ENCODE assay signal across 8 mouse cellular contexts in the genomic region with DNA sequence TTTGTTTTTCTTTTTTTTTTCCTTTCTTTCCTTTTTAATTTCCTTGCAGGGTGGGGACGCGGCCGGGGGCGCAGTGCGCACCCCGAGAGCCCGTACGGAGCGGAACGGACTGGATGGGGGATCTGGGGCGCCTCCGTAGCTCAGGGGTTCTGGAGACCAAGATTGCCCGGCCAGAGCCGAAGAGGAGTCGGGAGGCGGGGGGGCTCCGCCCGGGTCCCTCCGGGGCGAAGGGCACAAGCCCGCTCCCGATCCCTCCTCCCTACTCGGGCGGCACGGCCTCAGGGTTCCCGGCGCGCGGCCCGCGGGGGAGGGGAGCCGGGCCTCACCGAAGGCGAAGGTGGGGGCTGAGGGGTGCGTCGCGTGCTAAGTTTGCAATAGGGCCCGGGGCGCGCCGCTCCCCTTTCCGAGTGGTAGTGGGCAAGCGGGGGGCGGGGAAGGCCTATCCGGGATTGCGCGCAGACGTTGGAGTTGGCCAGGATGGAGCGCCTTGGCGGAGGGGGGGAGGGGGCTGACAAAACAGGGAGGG. TPM values are rescaled to one million over a fixed set of nuclear protein-coding genes. Genes with fewer than 3 reads are reported as not detected.
DNase-seq lines count a peak whose midpoint lies in the region; ATAC-seq and TF ChIP-seq lines count a peak whose summit lies in the region.

No protein-coding gene starts in this region.

- peak overlapping the region; percentile 97 for H3K9ac ChIP-seq in heart, adult 2 months (ENCODE audit: low read depth, low read length)
- peak overlapping the region; percentile 100 for H3K9ac ChIP-seq in liver, postnatal 0 days (replicated peaks)

- no peaks in the 10 kb centered on the region for H3K27me3 ChIP-seq in heart, adult 2 months (ENCODE audit: control insufficient read depth, insufficient read depth, low read length)
- no peaks in the 10 kb centered on the region for H3K27me3 ChIP-seq in kidney, adult 2 months (replicated peaks; ENCODE audit: control insufficient read depth, insufficient read depth, low read length)
- H3K27me3 ChIP-seq in liver, postnatal 0 days (ENCODE audit: insufficient read depth, low read length), result no peaks in the 10 kb centered on the region

- no peaks in the 10 kb centered on the region for H3K9me3 ChIP-seq in liver, postnatal 0 days (ENCODE audit: low read length)

- no peak for TF ChIP-seq EP300 in heart, adult 2 months (IDR thresholded peaks at IDR 0.05; ENCODE audit: insufficient read depth, low read depth, low read length)
- TF ChIP-seq EP300 in liver, postnatal 0 days (IDR thresholded peaks at IDR 0.05; ENCODE audit: low read depth), result no peak

- peak; percentile 33 for ATAC-seq in liver, postnatal 0 days

- WGBS in heart, adult 2 months, result under 1% methylated on average over 49 of the region's 50 CpGs
- WGBS in kidney, adult 2 months, result under 1% methylated on average over 49 of the region's 50 CpGs
- WGBS in liver, postnatal 0 days (ENCODE audit: insufficient replicate concordance), result under 1% methylated on average over 35 of the region's 50 CpGs

- H3K27ac ChIP-seq in heart, adult 2 months, result peak overlapping the region; percentile 98
- peak overlapping the region; percentile 94 for H3K27ac ChIP-seq in kidney, adult 2 months (ENCODE audit: insufficient read depth, low read depth, low read length)
- H3K27ac ChIP-seq in liver, postnatal 0 days (ENCODE audit: low read depth), result peak overlapping the region; percentile 100

- peak overlapping the region; percentile 98 for H3K4me2 ChIP-seq in liver, postnatal 0 days (ENCODE audit: low read depth, low read length)

- peak; percentile 77 to 83 for DNase-seq in B cell, adult 2 months
- peak; percentile 70 for DNase-seq in T-cell, adult 2 months (ENCODE audit: low spot score)
- DNase-seq in cerebellum, postnatal 4 days (ENCODE audit: low spot score in 2 of 2), result peak; percentile 69 to 83
- peak; percentile 87 for DNase-seq in heart, adult 2 months
- peak; percentile 93 for DNase-seq in kidney, adult 2 months
- DNase-seq in liver, postnatal 0 days, result peak; percentile 87
- peak; percentile 62 for DNase-seq in ovary, postnatal 14 days (ENCODE audit: low spot score)
- peak; percentile 86 for DNase-seq in urinary bladder, adult 2 months (ENCODE audit: low spot score)

- H3K4me1 ChIP-seq in heart, adult 2 months (ENCODE audit: control insufficient read depth, insufficient read depth, low read length), result peaks cover 20% of the 10 kb centered on the region
- H3K4me1 ChIP-seq in kidney, adult 2 months (ENCODE audit: control insufficient read depth, insufficient read depth, low read length), result peaks cover 32% of the 10 kb centered on the region
- peaks cover 50% of the 10 kb centered on the region for H3K4me1 ChIP-seq in liver, postnatal 0 days (ENCODE audit: insufficient read depth)

- peaks cover 17% of the 10 kb centered on the region for H3K79me2 ChIP-seq in heart, adult 2 months (replicated peaks; ENCODE audit: control insufficient read depth, insufficient read depth, low read length)

- intact Hi-C loops in heart, adult 2 months (cut with DNase I), result loop anchor here (1.0 kb wide), 1 partner anchor 31 kb away; a partner anchor contains a TSS

- H3K4me3 ChIP-seq in heart, adult 2 months, result peak overlapping the region; percentile 88
- H3K4me3 ChIP-seq in kidney, adult 2 months (ENCODE audit: insufficient read depth, low read depth, low read length), result peak overlapping the region; percentile 65
- H3K4me3 ChIP-seq in liver, postnatal 0 days (ENCODE audit: low read depth, low read length), result peak overlapping the region; percentile 97

- TF ChIP-seq CTCF in heart, adult 2 months (IDR thresholded peaks at IDR 0.05), result no peak
- TF ChIP-seq CTCF in kidney, adult 2 months (conservative IDR thresholded peaks at IDR 0.05; ENCODE audit: insufficient read depth, insufficient read length, low read depth, low read length), result no peak
- no peak for TF ChIP-seq CTCF in liver, postnatal 0 days (IDR thresholded peaks at IDR 0.05; ENCODE audit: low read depth)

- TF ChIP-seq POLR2A in heart, adult 2 months (IDR thresholded peaks at IDR 0.05; ENCODE audit: insufficient read depth, low read depth, low read length), result no peak
- no peak for TF ChIP-seq POLR2A in kidney, adult 2 months (IDR thresholded peaks at IDR 0.05; ENCODE audit: low read depth, low read length)

- no peaks in the 10 kb centered on the region for H3K36me3 ChIP-seq in heart, adult 2 months (ENCODE audit: control insufficient read depth, insufficient read depth, low read length)
- H3K36me3 ChIP-seq in kidney, adult 2 months (ENCODE audit: control insufficient read depth, insufficient read depth, low read length), result no peaks in the 10 kb centered on the region
- H3K36me3 ChIP-seq in liver, postnatal 0 days (replicated peaks; ENCODE audit: insufficient read depth, low read length), result peaks cover 12% of the 10 kb centered on the region

RNA-seq across cellular contexts. Expression of a gene that starts 1.7 kb away (rescaled TPM):
- total RNA-seq in heart, adult 2 months (2021), result 10 to 100 TPM; 35.2 to 41.4 TPM
- polyA plus RNA-seq in heart, adult 2 months (2012; rRNA removed), result 16.1 and 20.6 TPM in 2 replicates
- polyA plus RNA-seq in kidney, adult 2 months (2012; rRNA removed), result 36.0 and 37.1 TPM in 2 replicates
- 29.7 and 33.8 TPM in 2 replicates for polyA plus RNA-seq in liver, postnatal 0 days (2015; fragmentation: Nextera tagmentation; extraction: Ambion mirVana)
- 30.0 and 39.0 TPM in 2 replicates for polyA plus RNA-seq in urinary bladder, adult 2 months (2012; rRNA removed)

RNA-seq across cellular contexts. Expression of a gene that starts 31.0 kb away (rescaled TPM):
- 10 to 100 TPM; 14.1 to 16.5 TPM for total RNA-seq in heart, adult 2 months (2021)
- polyA plus RNA-seq in heart, adult 2 months (2012; rRNA removed), result 22.3 and 23.3 TPM in 2 replicates
- polyA plus RNA-seq in kidney, adult 2 months (2012; rRNA removed), result 34.6 and 36.8 TPM in 2 replicates
- polyA plus RNA-seq in liver, postnatal 0 days (2015; fragmentation: Nextera tagmentation; extraction: Ambion mirVana), result 14.6 and 16.1 TPM in 2 replicates
- 12.5 and 17.9 TPM in 2 replicates for polyA plus RNA-seq in urinary bladder, adult 2 months (2012; rRNA removed)

RNA-seq across cellular contexts. Expression of a gene that starts 31.1 kb away (rescaled TPM):
- total RNA-seq in heart, adult 2 months (2021), result 100 to 1,000 TPM; 115 to 123 TPM
- 89.3 and 116 TPM in 2 replicates for polyA plus RNA-seq in heart, adult 2 months (2012; rRNA removed)
- 173 and 180 TPM in 2 replicates for polyA plus RNA-seq in kidney, adult 2 months (2012; rRNA removed)
- 93.2 and 93.9 TPM in 2 replicates for polyA plus RNA-seq in liver, postnatal 0 days (2015; fragmentation: Nextera tagmentation; extraction: Ambion mirVana)
- 119 TPM in 2 replicates for polyA plus RNA-seq in urinary bladder, adult 2 months (2012; rRNA removed)

RNA-seq across cellular contexts. Expression of a gene that starts 38.1 kb away (rescaled TPM):
- total RNA-seq in heart, adult 2 months (2021), result under 1 TPM; 0.36 to 0.70 TPM
- polyA plus RNA-seq in heart, adult 2 months (2012; rRNA removed), result 0.06 and 0.15 TPM in 2 replicates
- polyA plus RNA-seq in kidney, adult 2 months (2012; rRNA removed), result 0.20 and 0.52 TPM in 2 replicates
- polyA plus RNA-seq in liver, postnatal 0 days (2015; fragmentation: Nextera tagmentation; extraction: Ambion mirVana), result 181 and 183 TPM in 2 replicates
- polyA plus RNA-seq in urinary bladder, adult 2 months (2012; rRNA removed), result 1.1 and 1.2 TPM in 2 replicates

RNA-seq across cellular contexts. Expression of a gene that starts 39.7 kb away (rescaled TPM):
- total RNA-seq in heart, adult 2 months (2021), result 1,000 to 10,000 TPM; 1,027 to 1,244 TPM
- 887 and 1,187 TPM in 2 replicates for polyA plus RNA-seq in heart, adult 2 months (2012; rRNA removed)
- polyA plus RNA-seq in kidney, adult 2 months (2012; rRNA removed), result 1,330 and 1,454 TPM in 2 replicates
- 310 and 313 TPM in 2 replicates for polyA plus RNA-seq in liver, postnatal 0 days (2015; fragmentation: Nextera tagmentation; extraction: Ambion mirVana)
- 1,109 and 1,486 TPM in 2 replicates for polyA plus RNA-seq in urinary bladder, adult 2 months (2012; rRNA removed)

Comparison
In these comparisons a context has a peak if more than half of its experiments do, and no peak if none do; other contexts are left out.
1. Peak in every context shown above with its lines: DNase-seq, ATAC-seq, H3K4me3 ChIP-seq and H3K27ac ChIP-seq.